Mouse (Mus musculus) layer of hippocampus, adult 18-20 months (tissue): ENCODE data around the gene Gtf3a. TPM values are rescaled to one million over a fixed set of nuclear protein-coding genes. Genes with fewer than 3 reads are reported as not detected.

Experiments used
- DNase-seq, 2 experiments: peaks; one replicate each; pipeline ENCODE4 v3.0.0; 2022; ENCODE audit warnings: low spot score in 2 of 2
- total RNA-seq, 2 experiments: library from RNA; stranded (reverse); gene quantifications; 2 replicates each; pipeline ENCODE4 v1.2.3; 2021

Gtf3a gene
- total RNA-seq, 2 experiments from 2014 or later = 22.7 to 25.3 TPM

DNA sequence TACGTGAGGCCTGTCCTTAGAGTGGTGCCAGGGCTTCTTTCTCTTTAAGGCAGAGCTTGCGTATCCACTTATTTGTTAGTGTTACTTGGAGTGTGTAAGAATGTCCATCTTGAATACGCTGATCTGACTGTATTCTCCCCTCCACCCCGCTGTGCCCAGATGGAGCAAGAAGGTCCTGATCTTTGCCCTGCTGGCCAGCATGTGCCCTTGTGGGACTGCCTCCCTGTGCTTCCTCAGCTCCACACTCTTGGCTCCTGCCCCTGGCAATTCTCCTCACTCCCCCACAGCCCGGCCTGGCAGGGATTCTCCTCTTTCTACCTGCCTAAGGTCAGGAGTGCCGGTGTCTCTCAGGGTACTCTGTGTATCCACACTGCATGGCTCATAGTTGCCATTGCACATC is 32.9 kb downstream of the Gtf3a start:
- no peak for DNase-seq

DNA sequence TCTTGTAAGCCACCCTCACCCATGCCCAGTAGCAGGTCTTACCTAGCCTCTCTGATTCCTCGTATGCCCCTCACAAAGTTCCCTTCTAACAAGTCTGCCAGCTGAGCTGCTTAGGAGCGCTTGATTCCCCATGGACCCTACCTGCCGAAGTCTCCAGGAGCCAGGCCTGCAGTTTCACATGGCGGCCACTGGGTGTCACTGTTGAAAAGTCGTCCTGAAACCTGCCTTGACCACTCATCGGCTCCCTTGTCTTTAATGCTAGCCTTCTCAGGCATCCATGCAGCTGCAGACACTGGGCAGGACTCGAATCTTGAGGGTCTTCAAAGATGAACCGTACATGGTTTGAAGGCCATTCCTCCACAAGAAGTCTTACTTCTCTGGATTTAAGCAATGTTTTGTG is 34.8 kb downstream of the Gtf3a start:
- peak in 1 of 2 experiments; percentile 60 for DNase-seq

DNA sequence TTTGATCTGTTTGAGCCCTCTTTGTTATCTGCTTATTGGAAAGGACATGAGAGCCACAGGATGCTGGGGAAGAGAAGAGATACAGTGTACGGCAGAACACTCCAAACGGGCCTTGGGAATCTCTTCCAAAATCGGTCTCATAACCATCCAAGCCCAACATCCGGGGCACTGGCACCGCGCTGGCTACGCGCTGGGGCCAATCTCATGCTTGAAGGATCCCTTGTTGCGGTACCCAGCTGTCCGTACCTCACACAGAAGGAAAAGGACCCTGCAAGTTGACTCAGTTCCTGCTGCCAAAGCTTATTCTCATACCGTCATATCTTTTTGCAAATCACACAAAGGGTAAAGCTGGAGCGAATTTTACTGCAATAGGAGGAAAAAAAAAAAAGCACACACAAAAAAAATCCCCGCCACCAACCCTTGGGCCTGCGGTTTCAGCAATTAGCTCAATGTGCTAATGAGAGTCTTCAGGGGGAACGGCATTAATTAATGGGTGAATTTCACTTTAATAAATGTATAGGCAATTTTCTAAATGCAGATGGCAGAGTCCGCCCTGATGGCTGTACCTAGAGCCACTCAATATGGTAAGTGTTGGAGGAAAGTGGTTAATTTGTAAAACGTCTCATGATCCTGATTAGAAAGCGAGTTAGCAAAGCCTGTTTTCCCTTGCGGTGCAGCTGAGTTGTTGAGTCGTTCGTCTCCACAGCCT is 37.4 kb downstream of the Gtf3a start:
- no peak for DNase-seq

DNA sequence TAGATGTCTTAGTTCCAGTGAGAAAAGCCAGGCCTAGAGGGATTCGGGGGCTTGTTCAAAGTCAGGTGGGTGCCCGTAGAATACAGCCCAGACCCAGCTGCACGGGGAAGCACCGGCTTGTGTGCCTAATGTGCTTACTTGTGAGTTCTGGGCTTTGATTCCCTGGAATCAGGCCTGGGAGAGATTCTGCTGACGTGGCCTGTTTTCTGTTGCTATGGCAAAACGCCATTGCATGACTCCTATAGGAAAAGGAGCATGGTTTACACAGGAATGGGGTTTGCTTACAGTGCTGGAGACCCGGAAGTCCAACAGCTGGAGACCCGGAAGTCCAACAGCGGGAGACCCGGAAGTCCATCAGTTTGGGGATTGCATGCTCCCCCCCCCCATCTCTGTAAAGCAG is 39.1 kb downstream of the Gtf3a start:
- DNase-seq = no peak

DNA sequence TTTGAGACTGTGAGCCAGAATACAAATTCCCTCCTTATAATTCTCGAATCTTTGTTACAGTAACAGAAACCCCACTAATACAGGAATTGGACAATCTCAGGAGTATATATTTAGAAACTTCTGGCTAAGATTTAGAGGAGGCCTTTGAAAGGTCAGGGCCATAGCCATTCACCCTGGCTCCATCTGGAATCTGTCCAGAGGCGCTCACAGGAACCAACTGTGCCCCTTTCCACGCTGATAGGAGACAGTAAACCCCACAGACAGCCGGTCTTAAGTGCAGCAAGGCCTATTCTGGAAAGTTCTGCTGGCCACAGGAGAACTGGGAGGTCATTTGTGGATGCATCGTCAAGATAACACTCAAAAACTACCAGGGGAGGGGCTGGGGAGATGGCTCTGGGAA is 40.6 kb downstream of the Gtf3a start:
- DNase-seq = no peak

DNA sequence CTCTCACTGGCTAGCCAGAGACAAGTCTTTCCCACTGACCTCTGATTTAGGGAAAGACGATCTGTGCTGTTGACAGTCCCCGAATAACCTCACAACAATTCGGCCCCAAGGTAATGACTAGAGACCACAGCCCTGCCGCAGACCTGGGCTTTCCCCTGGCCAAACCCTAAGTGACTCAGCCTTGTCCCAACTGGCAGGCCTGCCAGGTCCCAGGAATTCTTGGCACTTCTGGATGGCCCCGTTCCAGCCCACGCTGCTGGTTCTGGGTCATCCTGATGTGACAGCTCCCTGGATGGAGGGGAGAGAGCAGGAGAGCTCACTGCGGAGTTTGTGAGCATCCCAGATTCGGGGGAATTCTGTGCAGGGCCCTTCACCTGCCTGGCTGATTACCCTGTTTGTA is 45.1 kb downstream of the Gtf3a start:
- DNase-seq = no peak

DNA sequence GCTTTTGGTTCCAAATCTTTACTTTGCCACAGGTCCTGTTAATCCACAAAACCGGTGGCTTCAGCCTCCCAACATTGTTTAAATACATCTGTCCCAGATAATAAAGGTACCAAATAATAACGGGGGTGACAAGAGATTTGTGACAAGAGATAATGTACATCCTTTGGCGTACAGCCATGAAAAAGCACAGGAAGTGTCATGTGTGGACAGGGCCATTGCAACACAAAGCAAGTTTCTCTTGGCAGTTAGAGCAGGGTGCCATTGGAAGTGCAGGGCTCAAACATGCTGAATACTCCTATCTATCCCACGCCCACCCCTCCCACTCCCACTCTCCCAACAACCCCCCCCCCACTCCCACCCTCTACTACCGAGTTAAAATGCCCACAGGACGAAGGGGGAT is 46.5 kb downstream of the Gtf3a start:
- no peak for DNase-seq

DNA sequence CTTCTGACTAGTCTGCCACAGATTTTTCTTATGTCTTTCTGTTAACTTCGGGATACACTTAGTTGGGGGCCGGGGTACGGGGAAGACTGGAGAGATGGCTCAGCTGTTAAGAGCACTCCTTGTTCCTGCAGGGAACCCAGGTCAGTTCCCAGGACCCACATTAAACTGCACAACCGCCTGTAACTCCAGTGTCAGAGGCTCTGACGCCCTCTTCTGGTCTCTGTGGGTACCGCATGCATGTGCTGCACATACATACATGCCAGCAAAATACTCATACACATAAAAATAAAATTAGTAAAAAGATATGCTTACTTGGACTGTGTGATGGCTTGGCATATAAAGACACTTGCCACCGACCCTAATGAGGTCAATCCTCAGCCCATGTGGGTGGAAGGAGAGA is 48.4 kb downstream of the Gtf3a start:
- no peak for DNase-seq

DNA sequence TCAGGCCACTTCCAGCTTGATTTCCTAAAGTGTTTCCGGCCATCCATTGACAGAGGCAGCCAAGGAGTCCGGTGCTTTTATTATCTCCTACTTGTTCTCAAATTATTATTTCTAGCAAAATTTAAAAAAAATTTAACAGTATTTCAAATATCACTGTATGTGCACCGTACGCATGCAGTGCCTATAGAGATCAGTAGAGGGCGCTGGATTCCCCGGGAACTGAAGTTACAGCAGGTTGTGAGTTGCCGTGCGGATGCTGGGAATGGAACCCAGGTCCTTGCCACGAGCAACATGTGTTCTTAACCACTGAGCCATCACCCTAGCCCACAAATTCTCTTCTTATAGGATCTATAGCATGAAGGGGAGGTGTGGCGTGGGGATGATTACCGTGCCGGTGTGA is 50.3 kb downstream of the Gtf3a start:
- DNase-seq = no peak

DNA sequence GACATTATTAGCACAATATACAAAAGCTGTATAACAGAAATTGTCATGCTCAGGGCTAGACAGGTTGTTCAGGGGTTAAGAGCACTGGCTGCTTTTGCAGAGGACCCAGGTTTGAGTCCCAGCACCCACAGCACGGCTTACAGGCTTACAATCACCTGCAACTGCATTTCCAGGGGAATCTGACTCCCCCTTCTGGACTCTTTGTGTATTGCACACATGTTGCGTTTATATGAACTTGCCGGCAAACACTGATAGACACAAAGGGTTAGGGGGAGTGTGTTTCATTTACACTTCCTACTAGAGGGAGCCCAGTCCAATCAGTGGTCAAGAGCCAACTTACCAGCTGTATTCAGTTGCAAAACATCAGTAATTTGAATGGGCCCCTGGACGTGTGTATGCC is 52.9 kb downstream of the Gtf3a start:
- DNase-seq = no peak

DNA sequence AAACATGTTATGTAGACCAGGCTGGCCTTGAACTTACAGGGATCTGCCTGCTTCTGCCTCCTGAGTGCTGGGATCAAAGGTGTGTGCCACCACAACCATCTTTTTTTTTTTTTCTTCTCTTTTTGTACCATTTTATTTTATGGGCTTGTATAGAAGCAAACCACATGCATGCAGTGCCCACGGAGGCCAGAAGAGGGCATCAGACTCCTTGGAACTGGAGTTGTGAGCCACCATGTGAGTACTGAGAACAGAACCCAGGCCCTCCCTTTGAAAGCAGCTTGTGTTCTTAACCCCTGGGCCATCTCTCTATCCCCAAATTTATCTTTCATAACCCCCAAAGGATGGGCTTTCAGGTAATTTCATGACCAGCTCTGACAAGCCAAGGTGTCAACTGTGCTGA is 54.8 kb downstream of the Gtf3a start:
- no peak for DNase-seq

Other genes with a start within 250 kb of the Gtf3a start
- gene Usp12, start 153.7 kb upstream of the Gtf3a start, total RNA-seq = 10 to 100 TPM; 57.2 to 57.9 TPM
- 100 to 1,000 TPM; 206 to 211 TPM for gene Rpl21, start 115.8 kb upstream of the Gtf3a start, total RNA-seq
- gene Rasl11a, start 103.6 kb upstream of the Gtf3a start, total RNA-seq = 10 to 100 TPM; 12.8 to 18.5 TPM
- 10 to 100 TPM; 19.2 to 21.6 TPM for gene Mtif3, start 15.1 kb downstream of the Gtf3a start, total RNA-seq
- 1 to 10 TPM; 5.8 to 5.9 TPM for gene Lnx2, start 127.9 kb downstream of the Gtf3a start, total RNA-seq
- 10 to 100 TPM; 64.6 to 69.8 TPM for gene Polr1d, start 128.4 kb downstream of the Gtf3a start, total RNA-seq
- under 1 TPM; 0.35 to 0.43 TPM for gene Gsx1, start 240.0 kb downstream of the Gtf3a start, total RNA-seq